Mouse (Mus musculus): ENCODE measurements around the gene Slc15a3. TPM values are rescaled to one million over a fixed set of nuclear protein-coding genes. Genes with fewer than 3 reads are reported as not detected.

Gene Slc15a3
- polyA plus RNA-seq, 1 experiment from 2014 or later, result 0.53 TPM

- 86% methylated on average over 6 of the region's 6 CpGs for WGBS
- H3K27ac ChIP-seq (ENCODE audit: low read depth), result no peak overlapping the region
- no peaks in the 10 kb centered on the region for H3K36me3 ChIP-seq (ENCODE audit: control insufficient read depth, insufficient read depth, low read length)
- no peaks in the 10 kb centered on the region for H3K9me3 ChIP-seq (ENCODE audit: control insufficient read depth, low read length)
- no peak for DNase-seq (ENCODE audit: low spot score)
- no peaks in the 10 kb centered on the region for H3K27me3 ChIP-seq (replicated peaks; ENCODE audit: control insufficient read depth, insufficient read depth, low read length)
- H3K9ac ChIP-seq (ENCODE audit: low read length), result no peak overlapping the region
- no peak overlapping the region for H3K4me2 ChIP-seq (ENCODE audit: low read length)
- H3K4me1 ChIP-seq (replicated peaks; ENCODE audit: control insufficient read depth, insufficient read depth, low read length), result no peaks in the 10 kb centered on the region
- ATAC-seq (replicated peaks; ENCODE audit: low FRiP score, low TSS enrichment, low read depth), result no peak
- no peak overlapping the region for H3K4me3 ChIP-seq (ENCODE audit: low read depth, low read length)
Measured at GRCm38 (mm10) chr19:10815871-10816270, 23.7 kb upstream of the Slc15a3 start.

GRCm38 (mm10) chr19:10816462-10816861 is 23.1 kb upstream of the Slc15a3 start:
- ATAC-seq (replicated peaks; ENCODE audit: low FRiP score, low TSS enrichment, low read depth), result no peak

GRCm38 (mm10) chr19:10818217-10818946 is 21.1 kb upstream of the Slc15a3 start:
- WGBS, result 33% methylated on average over 17 of the region's 17 CpGs
- Histone ChIP-seq H3K4me3 (ENCODE audit: low read depth, low read length) (no peak overlapping the region), H3K27ac (ENCODE audit: low read depth) (no peak overlapping the region), H3K4me1 (replicated peaks; ENCODE audit: control insufficient read depth, insufficient read depth, low read length) (no peaks in the 10 kb centered on the region), H3K9ac (ENCODE audit: low read length) (no peak overlapping the region), H3K4me2 (ENCODE audit: low read length) (peak overlapping the region; percentile 28), H3K9me3 (ENCODE audit: control insufficient read depth, low read length) (no peaks in the 10 kb centered on the region), H3K36me3 (ENCODE audit: control insufficient read depth, insufficient read depth, low read length) (no peaks in the 10 kb centered on the region), H3K27me3 (replicated peaks; ENCODE audit: control insufficient read depth, insufficient read depth, low read length) (no peaks in the 10 kb centered on the region)
- ATAC-seq (replicated peaks; ENCODE audit: low FRiP score, low TSS enrichment, low read depth) (peak; percentile 50), DNase-seq (ENCODE audit: low spot score) (peak; percentile 54)

More at GRCm38 (mm10) chr19:10816462-10816861, 23.1 kb upstream of the Slc15a3 start:
- DNase-seq (ENCODE audit: low spot score), result no peak
- H3K4me1 ChIP-seq (replicated peaks; ENCODE audit: control insufficient read depth, insufficient read depth, low read length), result no peaks in the 10 kb centered on the region
- no peak overlapping the region for H3K27ac ChIP-seq (ENCODE audit: low read depth)
- H3K4me3 ChIP-seq (ENCODE audit: low read depth, low read length), result no peak overlapping the region
- H3K9me3 ChIP-seq (ENCODE audit: control insufficient read depth, low read length), result no peaks in the 10 kb centered on the region
- no peak overlapping the region for H3K9ac ChIP-seq (ENCODE audit: low read length)
- no peak overlapping the region for H3K4me2 ChIP-seq (ENCODE audit: low read length)
- no peaks in the 10 kb centered on the region for H3K36me3 ChIP-seq (ENCODE audit: control insufficient read depth, insufficient read depth, low read length)
- no peaks in the 10 kb centered on the region for H3K27me3 ChIP-seq (replicated peaks; ENCODE audit: control insufficient read depth, insufficient read depth, low read length)
- 68% methylated on average over 2 of the region's 2 CpGs for WGBS

DNA sequence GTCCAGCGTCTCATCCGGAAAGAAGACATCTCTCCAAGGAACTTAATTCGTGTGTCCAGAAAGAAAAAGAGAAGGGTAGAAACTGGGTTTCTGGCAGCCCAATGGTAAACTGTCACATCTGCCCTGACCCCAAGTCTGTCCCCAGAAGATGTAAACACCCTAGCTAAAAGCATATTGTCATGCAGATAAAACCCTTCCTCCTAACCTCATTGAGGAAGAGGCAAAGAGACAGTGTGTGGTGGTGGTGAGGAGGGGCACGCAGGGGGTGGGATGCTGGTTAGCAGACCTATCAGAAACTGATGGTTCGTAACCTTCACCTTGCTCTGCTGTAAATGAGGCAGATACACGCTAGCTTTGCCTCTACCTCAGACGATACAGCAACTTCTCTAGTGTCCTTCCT is 18.2 kb upstream of the Slc15a3 start:
- no peak overlapping the region for H3K27ac ChIP-seq (ENCODE audit: low read depth)
- WGBS, result 64% methylated on average over 7 of the region's 7 CpGs
- no peak overlapping the region for H3K4me2 ChIP-seq (ENCODE audit: low read length)
- H3K4me3 ChIP-seq (ENCODE audit: low read depth, low read length), result no peak overlapping the region
- DNase-seq (ENCODE audit: low spot score) (no peak), ATAC-seq (replicated peaks; ENCODE audit: low FRiP score, low TSS enrichment, low read depth) (no peak)
- no peaks in the 10 kb centered on the region for H3K4me1 ChIP-seq (replicated peaks; ENCODE audit: control insufficient read depth, insufficient read depth, low read length)
- H3K27me3 ChIP-seq (replicated peaks; ENCODE audit: control insufficient read depth, insufficient read depth, low read length), result no peaks in the 10 kb centered on the region
- H3K36me3 ChIP-seq (ENCODE audit: control insufficient read depth, insufficient read depth, low read length), result no peaks in the 10 kb centered on the region
- no peak overlapping the region for H3K9ac ChIP-seq (ENCODE audit: low read length)
- H3K9me3 ChIP-seq (ENCODE audit: control insufficient read depth, low read length), result no peaks in the 10 kb centered on the region

GRCm38 (mm10) chr19:10822534-10822933 is 17.0 kb upstream of the Slc15a3 start:
- no peak for DNase-seq (ENCODE audit: low spot score)
- Histone ChIP-seq H3K9me3 (ENCODE audit: control insufficient read depth, low read length) (no peaks in the 10 kb centered on the region), H3K9ac (ENCODE audit: low read length) (no peak overlapping the region), H3K4me3 (ENCODE audit: low read depth, low read length) (no peak overlapping the region), H3K27ac (ENCODE audit: low read depth) (no peak overlapping the region), H3K27me3 (replicated peaks; ENCODE audit: control insufficient read depth, insufficient read depth, low read length) (no peaks in the 10 kb centered on the region), H3K36me3 (ENCODE audit: control insufficient read depth, insufficient read depth, low read length) (no peaks in the 10 kb centered on the region), H3K4me1 (replicated peaks; ENCODE audit: control insufficient read depth, insufficient read depth, low read length) (no peaks in the 10 kb centered on the region), H3K4me2 (ENCODE audit: low read length) (no peak overlapping the region)
- WGBS, result 87% methylated on average over 4 of the region's 4 CpGs
- ATAC-seq (replicated peaks; ENCODE audit: low FRiP score, low TSS enrichment, low read depth), result no peak

DNA sequence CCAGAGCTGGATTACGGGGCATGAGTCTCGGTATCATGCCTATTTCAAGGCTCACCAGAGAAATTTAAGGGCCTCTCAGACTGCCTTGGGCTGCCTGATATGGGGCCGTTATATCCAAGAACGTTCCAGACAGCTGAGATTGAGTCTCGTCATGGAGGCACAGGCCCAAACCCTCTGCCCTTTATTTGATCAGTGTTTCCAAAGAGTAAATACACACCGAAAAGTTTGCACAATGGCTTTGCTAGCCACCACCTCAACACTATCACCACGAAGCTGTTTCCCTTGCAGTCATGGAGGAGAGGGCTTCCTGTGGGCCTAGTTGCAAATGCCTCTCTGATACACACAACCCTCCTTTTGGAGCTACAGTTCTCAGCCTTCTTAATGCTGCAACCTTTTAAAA is 15.5 kb upstream of the Slc15a3 start:
- 85% methylated on average over 7 of the region's 7 CpGs for WGBS
- H3K9me3 ChIP-seq (ENCODE audit: control insufficient read depth, low read length), result no peaks in the 10 kb centered on the region
- no peak overlapping the region for H3K27ac ChIP-seq (ENCODE audit: low read depth)
- no peaks in the 10 kb centered on the region for H3K4me1 ChIP-seq (replicated peaks; ENCODE audit: control insufficient read depth, insufficient read depth, low read length)
- H3K4me2 ChIP-seq (ENCODE audit: low read length), result no peak overlapping the region
- H3K4me3 ChIP-seq (ENCODE audit: low read depth, low read length), result no peak overlapping the region
- ATAC-seq (replicated peaks; ENCODE audit: low FRiP score, low TSS enrichment, low read depth) (no peak), DNase-seq (ENCODE audit: low spot score) (no peak)
- H3K27me3 ChIP-seq (replicated peaks; ENCODE audit: control insufficient read depth, insufficient read depth, low read length), result no peaks in the 10 kb centered on the region
- no peak overlapping the region for H3K9ac ChIP-seq (ENCODE audit: low read length)
- H3K36me3 ChIP-seq (ENCODE audit: control insufficient read depth, insufficient read depth, low read length), result no peaks in the 10 kb centered on the region

DNA sequence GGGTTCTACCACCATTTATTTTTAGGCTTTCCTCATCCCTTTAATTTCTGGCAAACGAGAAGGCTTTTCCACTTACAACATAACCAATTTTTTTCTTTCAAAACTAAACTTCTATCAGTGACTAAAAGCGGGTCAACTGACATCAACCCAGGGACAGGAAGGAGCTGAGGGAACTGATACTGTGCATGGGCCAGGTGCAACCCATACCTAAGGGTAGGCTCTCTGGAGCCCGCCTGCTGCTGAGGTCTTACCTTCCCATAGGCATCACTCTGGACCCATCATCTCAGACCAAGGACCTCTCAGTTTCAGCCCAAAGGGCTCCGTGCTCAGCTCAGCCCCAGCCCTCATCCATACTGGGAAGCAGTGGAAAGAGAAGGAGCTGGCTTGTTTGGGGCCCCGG is 11.2 kb upstream of the Slc15a3 start:
- Histone ChIP-seq H3K9ac (ENCODE audit: low read length) (no peak overlapping the region), H3K4me3 (ENCODE audit: low read depth, low read length) (no peak overlapping the region), H3K4me1 (replicated peaks; ENCODE audit: control insufficient read depth, insufficient read depth, low read length) (no peaks in the 10 kb centered on the region), H3K36me3 (ENCODE audit: control insufficient read depth, insufficient read depth, low read length) (no peaks in the 10 kb centered on the region), H3K27ac (ENCODE audit: low read depth) (no peak overlapping the region), H3K4me2 (ENCODE audit: low read length) (no peak overlapping the region), H3K27me3 (replicated peaks; ENCODE audit: control insufficient read depth, insufficient read depth, low read length) (no peaks in the 10 kb centered on the region), H3K9me3 (ENCODE audit: control insufficient read depth, low read length) (no peaks in the 10 kb centered on the region)
- ATAC-seq (replicated peaks; ENCODE audit: low FRiP score, low TSS enrichment, low read depth) (no peak), DNase-seq (ENCODE audit: low spot score) (no peak)
- WGBS, result 91% methylated on average over 5 of the region's 5 CpGs

DNA sequence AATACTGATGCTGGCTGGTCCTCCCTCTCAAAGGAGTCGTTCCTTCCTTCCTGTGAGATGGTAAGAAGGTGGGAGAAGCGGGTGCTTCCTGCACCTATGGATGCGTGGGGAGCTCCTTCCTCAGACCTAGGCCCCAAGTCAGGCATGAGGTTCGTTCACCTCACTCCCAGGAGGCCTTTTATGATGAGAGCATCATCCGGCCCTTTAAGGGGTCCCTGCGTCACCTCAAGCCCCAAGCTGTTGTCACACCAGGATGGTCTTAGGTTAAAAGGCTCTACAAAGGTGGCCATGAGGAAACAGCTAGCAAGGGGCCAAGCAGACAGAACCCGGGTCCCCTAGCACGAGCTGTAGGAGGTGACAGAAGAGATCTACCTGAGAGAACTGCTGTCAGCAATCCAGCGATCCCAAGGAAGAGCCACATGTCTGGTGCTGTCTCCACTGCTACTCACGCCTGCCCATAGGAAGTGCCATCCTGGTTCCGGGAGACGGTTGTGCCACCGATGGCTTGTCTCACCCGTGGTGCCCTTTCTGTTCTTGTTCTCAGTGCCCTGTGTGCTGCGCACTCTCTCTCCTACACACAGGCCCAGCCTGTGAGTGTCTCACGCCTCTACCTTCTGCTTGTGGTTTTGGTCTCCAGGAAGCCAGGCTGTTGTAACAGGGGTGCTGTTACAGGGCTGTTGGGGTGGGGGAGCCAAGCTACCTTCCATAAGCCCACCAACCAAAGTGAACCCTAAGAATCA is 9.9 kb upstream of the Slc15a3 start, which contains the start of gene Cd6:
Cd6 (minus strand) TSS at position 623 of the 740 bp plus-strand sequence.
- Histone ChIP-seq H3K4me3 (ENCODE audit: low read depth, low read length) (no peak within 1 kb of the TSS), H3K9ac (ENCODE audit: low read length) (no peak within 1 kb of the TSS), H3K9me3 (ENCODE audit: control insufficient read depth, low read length) (no peaks in the 10 kb centered on the region), H3K4me2 (ENCODE audit: low read length) (no peak within 1 kb of the TSS), H3K4me1 (replicated peaks; ENCODE audit: control insufficient read depth, insufficient read depth, low read length) (no peaks in the 10 kb centered on the region), H3K36me3 (ENCODE audit: control insufficient read depth, insufficient read depth, low read length) (no peaks in the 10 kb centered on the region), H3K27ac (ENCODE audit: low read depth) (no peak within 1 kb of the TSS), H3K27me3 (replicated peaks; ENCODE audit: control insufficient read depth, insufficient read depth, low read length) (no peaks in the 10 kb centered on the region)
- ATAC-seq (replicated peaks; ENCODE audit: low FRiP score, low TSS enrichment, low read depth), result no peak
- no peak for DNase-seq (ENCODE audit: low spot score)
- 91% methylated on average over 16 of the region's 16 CpGs for WGBS

Measured in intestine, embryonic 14.5 days (tissue).